Mouse (Mus musculus) limb, embryonic 11.5 days (tissue): Measurements from ENCODE around the gene Ash1l. TPM values are rescaled to one million over a fixed set of nuclear protein-coding genes. Genes with fewer than 3 reads are reported as not detected.
A peak's percentile ranks its signal among the peaks of the same experiment; 100 is the strongest.
"Not testable (repeated sequence)": the region's sequence is repeated elsewhere in the genome, so short reads cannot be mapped to it uniquely, and the experiment has no call there.

Experiments used
- ATAC-seq: fragments of 200-750 bp; cut with Nextera tagmentation; 2 replicates; pipeline ENCODE4 v1.8.0; 2017; ENCODE audit warnings: low read depth; ENCODE audit not compliant: insufficient number of reproducible peaks, low FRiP score, low TSS enrichment
- DNase-seq: peaks from one replicate; pipeline ENCODE4 v3.0.0-alpha.2; 2015; ENCODE audit warnings: low spot score
- H3K27ac ChIP-seq: fragments of 300-500 bp; sonication (generic); replicated peaks from 2 replicates; pipeline ENCODE4 v1.5.1; 2014; ENCODE audit warnings: low read depth, mild to moderate bottlenecking, low read length
- H3K27me3 ChIP-seq: fragments of 300-500 bp; sonication (generic); 2 replicates; pipeline ENCODE4 v1.6.1; 2014; ENCODE audit warnings: mild to moderate bottlenecking, low read length, mixed read lengths; ENCODE audit not compliant: control insufficient read depth, insufficient read depth
- H3K36me3 ChIP-seq: fragments of 300-500 bp; sonication (generic); 2 replicates; pipeline ENCODE4 v1.6.1; 2014; ENCODE audit warnings: mild to moderate bottlenecking, low read length, moderate library complexity, mixed read lengths; ENCODE audit not compliant: control insufficient read depth, insufficient read depth
- H3K4me1 ChIP-seq: fragments of 300-500 bp; sonication (generic); 2 replicates; pipeline ENCODE4 v1.6.1; 2014; ENCODE audit warnings: low read length, mixed read lengths; ENCODE audit not compliant: control insufficient read depth, insufficient read depth
- H3K4me2 ChIP-seq: fragments of 300-500 bp; sonication (generic); 2 replicates; pipeline ENCODE4 v1.6.1; 2014; ENCODE audit warnings: low read depth, mild to moderate bottlenecking, moderate library complexity; ENCODE audit not compliant: severe bottlenecking
- H3K4me3 ChIP-seq: fragments of 300-500 bp; sonication (generic); 2 replicates; pipeline ENCODE4 v1.5.1; 2014; ENCODE audit warnings: low read depth, low read length
- H3K9ac ChIP-seq: fragments of 300-500 bp; sonication (generic); 2 replicates; pipeline ENCODE4 v1.6.1; 2014; ENCODE audit warnings: mild to moderate bottlenecking, low read length
- H3K9me3 ChIP-seq: fragments of 300-500 bp; sonication (generic); 2 replicates; pipeline ENCODE4 v1.6.1; 2016; ENCODE audit warnings: low read length; ENCODE audit not compliant: control insufficient read depth
- WGBS: fragments of 180-500 bp; shearing (Covaris S2); extraction: QIAGEN DNeasy Blood & Tissue Kit; methylation state at CpG from one replicate; pipeline ENCODE4 v1.1.7; 2014; 5-methylcytosine and 5-hydroxymethylcytosine counted together
- polyA plus RNA-seq: library from polyadenylated mRNA; unstranded; fragments of >200 nt; fragmentation: Nextera tagmentation; extraction: Ambion mirVana; gene quantifications from 2 replicates; pipeline ENCODE4 v1.2.1, GENCODE M21; 2014

Gene Ash1l
- polyA plus RNA-seq, 1 experiment from 2014 or later: 17.8 TPM

GRCm38 (mm10) chr3:88944109-88944508, 6.3 kb upstream of the Ash1l start:
- 91% methylated on average over 4 of the region's 4 CpGs for WGBS
- H3K9ac ChIP-seq: no peak overlapping the region

GRCm38 (mm10) chr3:88949786-88950575, 441 bp upstream of the Ash1l start:
- no peaks in the 10 kb centered on the region for H3K27me3 ChIP-seq
- peak; percentile 94 for DNase-seq
- under 1% methylated on average over 68 of the region's 92 CpGs for WGBS
- peak overlapping the region; percentile 96 for H3K9ac ChIP-seq
- peak overlapping the region; percentile 99 for H3K27ac ChIP-seq
- peak overlapping the region; percentile 92 for H3K4me3 ChIP-seq
- H3K9me3 ChIP-seq: no peaks in the 10 kb centered on the region
- H3K4me1 ChIP-seq: peaks cover 4% of the 10 kb centered on the region; the same call in 1 of the 2 replicates
- peak overlapping the region; percentile 73 for H3K4me2 ChIP-seq
- no peaks in the 10 kb centered on the region for H3K36me3 ChIP-seq
- peak; percentile 90 for ATAC-seq

More at GRCm38 (mm10) chr3:88944109-88944508, 6.3 kb upstream of the Ash1l start:
- Histone ChIP-seq H3K4me2 (no peak overlapping the region), H3K4me3 (no peak overlapping the region), H3K27ac (no peak overlapping the region), H3K36me3 (peaks cover 7% of the 10 kb centered on the region), H3K9me3 (no peaks in the 10 kb centered on the region), H3K27me3 (no peaks in the 10 kb centered on the region), H3K4me1 (peaks cover 4% of the 10 kb centered on the region; the same call in 1 of the 2 replicates)
- ATAC-seq (no peak), DNase-seq (no peak)

GRCm38 (mm10) chr3:88951327-88951800, 942 bp downstream of the Ash1l start:
- H3K4me3 ChIP-seq: peak overlapping the region; percentile 92
- H3K27ac ChIP-seq: peak overlapping the region; percentile 99; the same call in 1 of the 2 replicates
- ATAC-seq: no peak
- peak overlapping the region; percentile 73 for H3K4me2 ChIP-seq
- H3K36me3 ChIP-seq: no peaks in the 10 kb centered on the region
- H3K27me3 ChIP-seq: no peaks in the 10 kb centered on the region
- DNase-seq: no peak
- 4% methylated on average over 5 of the region's 5 CpGs for WGBS
- peak overlapping the region; percentile 96 for H3K9ac ChIP-seq
- H3K4me1 ChIP-seq: peaks cover 4% of the 10 kb centered on the region; the same call in 1 of the 2 replicates
- no peaks in the 10 kb centered on the region for H3K9me3 ChIP-seq

GRCm38 (mm10) chr3:88953246-88953645, 2.8 kb downstream of the Ash1l start:
- no peak overlapping the region for H3K4me3 ChIP-seq
- WGBS: 91% methylated on average over 4 of the region's 4 CpGs

GRCm38 (mm10) chr3:88953736-88954135, 3.3 kb downstream of the Ash1l start:
- Histone ChIP-seq H3K9me3 (no peaks in the 10 kb centered on the region), H3K4me3 (no peak overlapping the region), H3K4me2 (no peak overlapping the region), H3K4me1 (no peaks in the 10 kb centered on the region), H3K27me3 (no peaks in the 10 kb centered on the region), H3K9ac (no peak overlapping the region), H3K27ac (no peak overlapping the region), H3K36me3 (no peaks in the 10 kb centered on the region)
- DNase-seq (no peak), ATAC-seq (no peak)

More at GRCm38 (mm10) chr3:88953246-88953645, 2.8 kb downstream of the Ash1l start:
- no peak for DNase-seq
- H3K27ac ChIP-seq: no peak overlapping the region
- H3K36me3 ChIP-seq: no peaks in the 10 kb centered on the region
- no peaks in the 10 kb centered on the region for H3K9me3 ChIP-seq
- peaks cover 3% of the 10 kb centered on the region; the same call in 1 of the 2 replicates for H3K4me1 ChIP-seq
- no peaks in the 10 kb centered on the region for H3K27me3 ChIP-seq
- no peak for ATAC-seq
- no peak overlapping the region for H3K9ac ChIP-seq
- H3K4me2 ChIP-seq: no peak overlapping the region

GRCm38 (mm10) chr3:88963211-88963610, 12.8 kb downstream of the Ash1l start:
- not testable (repeated sequence) for DNase-seq, H3K4me2 ChIP-seq, H3K36me3 ChIP-seq, H3K4me3 ChIP-seq, ATAC-seq, H3K27ac ChIP-seq, H3K9ac ChIP-seq, H3K27me3 ChIP-seq, H3K9me3 ChIP-seq, H3K4me1 ChIP-seq

DNA sequence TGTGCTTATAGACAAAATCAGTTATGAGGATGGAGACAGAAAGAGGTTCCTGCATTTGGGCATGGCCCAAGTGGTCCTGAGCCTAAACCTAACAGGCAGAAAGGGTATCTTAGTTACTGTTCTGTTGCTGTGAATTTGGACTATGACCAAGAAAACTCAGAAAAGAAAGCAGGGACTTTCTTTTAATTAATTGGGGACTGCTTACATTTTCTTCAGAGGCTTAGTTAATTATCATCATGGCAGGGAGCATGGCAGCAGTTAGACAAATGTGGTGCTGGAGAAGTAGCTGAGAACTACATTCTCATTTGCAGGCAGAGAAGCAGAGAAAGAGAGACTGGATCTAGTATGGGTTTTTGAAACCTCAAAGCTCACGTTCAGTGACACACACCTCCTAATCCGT, 24.6 kb downstream of the Ash1l start:
- Histone ChIP-seq H3K9me3 (no peaks in the 10 kb centered on the region), H3K4me3 (no peak overlapping the region), H3K9ac (no peak overlapping the region), H3K27me3 (no peaks in the 10 kb centered on the region), H3K4me2 (no peak overlapping the region), H3K4me1 (no peaks in the 10 kb centered on the region), H3K27ac (no peak overlapping the region), H3K36me3 (no peaks in the 10 kb centered on the region)
- WGBS: 90% methylated on average over 2 of the region's 2 CpGs
- ATAC-seq (no peak), DNase-seq (no peak)

DNA sequence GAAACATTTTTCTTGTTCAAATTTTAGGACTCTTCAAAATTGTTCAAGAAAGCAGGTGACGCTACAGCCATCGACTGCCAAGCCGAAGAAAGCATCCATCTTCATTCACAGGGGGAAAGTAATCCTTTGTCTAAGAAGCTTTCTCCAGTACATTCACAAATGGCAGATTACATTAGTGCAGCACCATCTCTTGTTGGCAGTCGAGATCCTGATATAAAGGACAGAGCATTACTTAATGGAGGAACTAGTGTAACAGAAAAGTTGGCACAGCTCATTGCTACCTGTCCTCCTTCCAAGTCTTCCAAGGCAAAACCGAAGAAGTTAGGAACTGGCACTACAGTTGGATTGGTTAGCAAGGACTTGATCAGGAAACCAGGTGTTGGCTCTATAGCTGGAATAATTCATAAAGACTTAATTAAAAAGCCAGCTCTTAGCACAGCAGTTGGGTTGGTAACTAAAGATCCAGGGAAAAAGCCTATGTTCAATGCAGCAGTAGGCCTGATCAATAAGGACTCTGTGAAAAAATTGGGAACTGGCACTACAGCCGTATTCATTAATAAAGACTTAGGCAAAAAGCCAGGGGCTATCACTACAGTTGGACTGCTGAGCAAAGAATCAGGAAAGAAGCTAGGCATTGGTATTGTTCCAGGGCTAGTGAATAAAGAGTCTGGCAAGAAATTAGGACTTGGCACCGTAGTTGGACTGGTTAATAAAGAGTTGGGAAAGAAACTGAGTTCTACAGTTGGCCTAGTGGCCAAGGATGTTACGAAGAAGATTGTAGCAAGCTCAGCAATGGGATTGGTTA, 31.0 kb downstream of the Ash1l start:
- no peaks in the 10 kb centered on the region for H3K27me3 ChIP-seq
- no peak for ATAC-seq
- no peak overlapping the region for H3K4me3 ChIP-seq
- H3K9me3 ChIP-seq: no peaks in the 10 kb centered on the region
- no peaks in the 10 kb centered on the region for H3K4me1 ChIP-seq
- DNase-seq: no peak
- H3K27ac ChIP-seq: no peak overlapping the region
- H3K36me3 ChIP-seq: peaks cover 3% of the 10 kb centered on the region
- 96% methylated on average over 8 of the region's 8 CpGs for WGBS
- no peak overlapping the region for H3K9ac ChIP-seq
- H3K4me2 ChIP-seq: no peak overlapping the region
